Mouse (Mus musculus) left cerebral cortex, postnatal 4 days (tissue): Measurements from ENCODE around the gene Bcan. TPM values are rescaled to one million over a fixed set of nuclear protein-coding genes. Genes with fewer than 3 reads are reported as not detected.

Experiments used
- DNase-seq: peaks from one replicate; pipeline ENCODE4 v3.0.0-alpha.2; 2022
- intact Hi-C: fragments of 180-260 bp; cut with DNase I; formaldehyde crosslinking; loops from one replicate; pipeline ENCODE4 v1.15.1; 2025
- total RNA-seq, 2 experiments: library from RNA; stranded (reverse); gene quantifications; 2 replicates each; pipeline ENCODE4 v1.2.3; 2021

Gene Bcan
- 100 to 1,000 TPM; 183 to 192 TPM for total RNA-seq

- DNase-seq, result peak; percentile 63
- intact Hi-C loops, result no loop called here
Observed at GRCm38 (mm10) chr3:88000181-88000580, at the start of gene Bcan. Gene Bcan (minus strand): TSS chr3:88000230.

DNA sequence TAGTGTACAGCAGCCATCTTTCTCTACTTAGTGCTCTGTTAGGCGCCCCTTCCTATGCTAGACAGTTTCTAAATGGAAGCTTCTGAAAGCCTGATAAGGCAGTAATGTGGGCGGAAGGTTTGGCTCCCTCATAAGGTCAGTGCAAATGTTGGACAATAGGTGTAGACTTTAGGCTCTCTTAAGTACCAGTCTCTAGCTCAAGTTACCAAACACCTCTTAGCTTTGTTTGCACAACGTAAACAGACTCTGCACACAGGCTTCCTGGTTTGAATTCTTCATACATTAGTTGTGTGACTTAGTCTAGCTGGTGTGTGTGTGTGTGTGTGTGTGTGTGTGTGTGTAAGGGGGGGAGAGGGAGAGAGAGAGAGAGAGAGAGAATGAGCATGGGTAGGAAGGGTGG is 49.5 kb upstream of the Bcan start:
- intact Hi-C loops, result no loop called here
- no peak for DNase-seq

DNA sequence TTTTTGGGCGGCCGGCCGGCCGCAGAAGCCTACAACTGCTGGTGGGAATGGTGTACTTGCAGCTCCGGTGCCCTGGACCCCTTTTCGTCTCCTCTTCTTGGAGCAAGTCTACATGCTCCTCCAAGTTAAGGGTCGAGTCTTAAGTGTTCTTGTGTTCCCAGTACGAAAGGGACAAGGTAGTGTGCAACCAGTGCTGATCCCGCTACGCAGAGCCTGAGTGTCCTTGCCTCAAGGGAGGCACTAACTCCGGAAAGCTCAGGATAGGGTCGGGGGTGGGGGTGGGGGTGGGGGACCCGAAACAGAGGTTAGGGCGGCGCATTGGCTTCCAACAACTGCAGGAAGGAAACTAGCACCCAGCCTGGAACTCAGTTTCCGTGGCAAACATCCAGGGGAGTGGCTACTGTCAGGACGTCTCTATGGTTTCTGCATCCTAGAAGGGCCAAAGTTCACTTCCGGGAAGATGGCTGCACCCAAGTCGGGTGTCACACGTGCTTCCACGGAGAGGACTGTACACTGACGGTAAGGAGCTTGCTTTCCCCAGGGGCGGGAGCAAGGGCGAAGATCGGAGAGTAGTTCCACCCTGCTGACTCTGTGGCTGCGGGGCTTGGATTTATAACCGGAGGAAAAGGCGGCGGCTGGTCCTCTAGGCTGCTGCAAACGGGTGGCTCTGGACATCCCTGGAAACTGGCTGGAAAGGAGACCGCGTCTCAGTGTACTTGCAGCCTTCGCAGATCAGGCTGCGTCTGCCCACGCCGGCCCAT is 42.8 kb upstream of the Bcan start, which contains the start of gene Gpatch4:
Gene Gpatch4 (plus strand): TSS at position 448 of the 761 bp plus-strand sequence.
- DNase-seq, result peak; percentile 89
- intact Hi-C loops, result no loop called here

GRCm38 (mm10) chr3:88035561-88036293 is 35.7 kb upstream of the Bcan start:
- intact Hi-C loops, result no loop called here
- no peak for DNase-seq

- intact Hi-C loops, result no loop called here
- DNase-seq, result no peak
Observed at GRCm38 (mm10) chr3:88033506-88033905, 33.5 kb upstream of the Bcan start.

DNA sequence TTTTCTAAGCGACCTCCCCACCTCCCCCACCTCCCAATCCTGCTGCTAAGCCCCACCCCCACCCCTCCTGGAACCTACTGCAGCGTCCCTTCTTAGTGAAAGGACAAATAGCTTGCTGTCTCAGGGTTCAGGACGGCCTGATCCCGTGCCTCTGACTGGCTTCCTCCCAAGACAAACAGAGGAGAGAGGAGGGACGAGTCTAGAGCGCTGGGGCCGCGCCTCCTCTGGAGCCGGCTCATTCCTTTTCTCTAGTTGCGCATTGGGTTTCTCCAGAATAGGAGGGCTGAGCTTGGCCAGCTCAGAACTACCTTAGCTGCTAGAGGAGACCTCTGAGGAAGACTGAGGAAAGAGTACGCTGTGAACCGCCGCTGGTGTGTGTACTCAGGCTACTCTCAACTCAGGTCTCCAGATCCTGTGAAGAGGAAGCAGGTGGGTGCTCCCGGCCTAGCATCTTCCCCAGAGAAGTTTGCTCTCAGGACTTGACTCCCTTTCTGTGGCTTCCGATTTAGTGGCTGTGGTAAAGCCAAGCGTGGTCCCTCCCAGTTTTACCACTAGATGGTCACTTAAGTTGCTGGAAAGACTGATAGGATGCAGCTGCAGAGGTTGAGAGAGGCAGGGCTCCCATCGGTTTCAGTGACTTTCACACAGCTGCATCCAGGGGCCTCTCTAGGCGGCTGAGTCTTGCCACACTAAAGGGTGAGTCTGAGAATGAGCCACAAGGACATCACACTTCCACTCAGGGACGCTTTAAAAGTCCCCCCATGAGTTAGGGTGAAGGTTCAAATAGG is 30.8 kb upstream of the Bcan start:
- peak; percentile 9 for DNase-seq
- intact Hi-C loops, result no loop called here

DNA sequence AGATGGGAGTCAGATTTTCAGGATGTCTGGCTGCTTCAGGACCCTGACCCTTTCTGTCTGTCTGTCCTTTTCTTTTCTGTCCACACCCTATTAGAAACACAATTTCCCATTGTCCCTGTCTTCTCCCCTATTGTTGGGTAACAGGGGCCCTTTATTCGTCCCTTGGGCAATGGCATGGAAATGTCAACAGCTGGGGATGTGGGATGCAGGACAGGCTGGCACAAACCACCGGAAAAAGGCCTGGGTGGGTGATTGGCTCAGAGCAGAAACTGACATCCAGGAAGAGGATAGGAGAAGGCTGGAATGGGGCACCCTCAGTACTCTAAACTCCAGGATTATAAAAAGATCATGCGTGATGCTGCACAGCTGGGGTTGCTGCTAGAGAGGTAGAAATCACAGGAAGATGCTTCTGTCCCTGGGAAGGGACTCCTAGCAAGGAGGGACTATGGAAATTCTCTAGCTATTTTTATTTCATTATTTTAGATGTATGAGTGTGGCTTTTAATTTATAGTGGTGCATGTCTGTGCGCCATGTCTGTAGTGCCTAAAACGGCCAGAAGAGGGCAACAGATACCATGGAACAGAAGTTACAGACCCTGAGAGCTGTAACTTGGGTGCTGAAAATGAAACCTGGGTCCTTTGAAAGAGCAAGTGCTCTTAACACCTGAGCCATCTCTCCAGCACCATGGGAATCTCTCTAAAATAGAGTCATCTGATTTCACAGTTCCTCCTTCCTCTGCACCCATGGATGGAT is 27.6 kb upstream of the Bcan start, which contains the start of gene Hapln2:
Gene Hapln2 (minus strand): TSS at position 150 of the 753 bp plus-strand sequence.
- DNase-seq, result no peak
- intact Hi-C loops, result no loop called here

- intact Hi-C loops, result no loop called here
Observed at GRCm38 (mm10) chr3:88026823-88027222, 26.8 kb upstream of the Bcan start.

DNA sequence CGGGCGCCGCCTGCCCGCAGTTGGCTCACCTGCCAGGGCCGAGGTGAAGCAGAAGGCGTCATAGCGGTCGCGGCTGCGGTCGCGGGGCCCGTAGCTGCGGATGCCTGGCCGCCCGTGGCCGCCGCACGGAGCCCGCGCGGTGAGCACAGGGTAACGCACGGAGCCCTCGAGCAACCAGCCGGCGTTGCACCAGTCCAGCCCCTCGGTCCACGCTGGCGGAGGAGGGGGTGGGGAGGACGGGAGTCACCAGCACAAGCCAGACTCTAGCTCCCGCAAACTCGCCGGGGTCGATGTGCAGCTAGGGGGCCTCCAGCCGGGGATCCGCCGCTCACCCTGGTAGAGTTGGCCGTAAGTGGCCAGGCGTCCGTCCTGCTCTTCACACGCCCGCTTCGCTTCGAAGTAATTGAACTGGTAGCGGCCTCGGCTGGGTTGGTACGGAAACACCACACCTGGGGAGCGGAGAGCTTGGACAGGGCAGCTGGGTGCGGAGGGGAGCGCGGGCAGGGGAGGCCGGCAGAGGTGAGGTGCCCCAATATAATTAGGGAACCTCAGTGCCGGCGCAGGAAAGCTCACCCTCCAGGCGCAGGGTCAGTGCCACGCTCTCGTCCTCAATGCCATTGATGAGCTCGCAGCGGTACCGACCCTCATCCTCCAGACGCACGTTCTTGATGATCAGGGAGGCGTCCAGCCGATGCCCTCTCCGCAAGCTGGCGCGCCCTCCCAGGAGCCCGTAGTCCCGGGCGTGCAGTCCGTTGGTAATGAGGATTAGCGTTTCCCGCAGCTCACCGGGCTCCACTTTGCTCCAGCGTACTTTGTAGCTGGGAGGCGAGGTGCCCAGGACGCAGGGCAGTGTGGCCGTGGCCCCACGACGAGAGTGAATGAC is 23.4 kb upstream of the Bcan start:
- peak; percentile 36 for DNase-seq
- intact Hi-C loops, result no loop called here

More at GRCm38 (mm10) chr3:88026823-88027222, 26.8 kb upstream of the Bcan start:
- DNase-seq, result no peak

DNA sequence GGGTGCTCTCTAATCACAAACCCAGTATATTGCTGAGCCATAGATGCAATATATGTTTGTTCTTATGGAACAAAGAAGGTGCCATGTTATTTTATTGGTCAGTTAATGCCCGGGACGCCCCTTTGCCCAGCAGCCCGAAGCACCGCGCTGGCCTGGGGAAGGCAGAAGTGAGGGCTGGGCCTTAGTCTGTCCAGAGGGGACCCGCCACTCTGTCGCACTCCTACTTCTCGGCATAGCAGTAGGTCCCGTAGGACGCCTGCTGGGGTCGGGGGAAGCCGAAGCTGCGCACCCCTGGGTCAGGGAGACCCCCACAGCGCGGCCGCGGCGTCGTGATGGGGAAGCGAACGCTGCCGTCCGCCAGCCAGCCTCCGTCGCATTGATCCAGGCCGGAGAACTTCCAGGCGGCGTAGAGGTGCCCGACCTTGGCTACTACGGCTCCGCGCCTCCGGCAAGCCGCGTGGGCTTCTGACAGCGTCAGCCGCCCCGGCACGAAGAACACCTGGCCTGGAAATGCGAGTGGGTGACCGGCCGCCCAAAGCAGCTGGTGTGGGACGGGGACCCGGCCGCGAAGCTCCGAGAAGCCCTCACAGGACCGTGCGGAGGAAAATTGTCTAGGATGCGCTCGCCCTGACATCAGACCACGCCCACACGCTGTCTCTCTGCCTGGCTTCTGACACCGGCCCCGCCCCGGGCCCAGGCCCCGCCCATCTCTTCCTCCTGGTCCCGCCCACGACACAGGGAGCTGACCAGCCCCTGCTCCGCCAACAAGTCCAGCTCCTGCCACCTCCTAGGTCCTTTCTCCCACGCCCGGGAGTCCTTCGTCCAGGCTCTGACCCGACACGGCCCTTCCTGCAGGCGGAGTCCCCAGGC is 22.5 kb upstream of the Bcan start:
- intact Hi-C loops, result no loop called here
- peak; percentile 87 for DNase-seq

DNA sequence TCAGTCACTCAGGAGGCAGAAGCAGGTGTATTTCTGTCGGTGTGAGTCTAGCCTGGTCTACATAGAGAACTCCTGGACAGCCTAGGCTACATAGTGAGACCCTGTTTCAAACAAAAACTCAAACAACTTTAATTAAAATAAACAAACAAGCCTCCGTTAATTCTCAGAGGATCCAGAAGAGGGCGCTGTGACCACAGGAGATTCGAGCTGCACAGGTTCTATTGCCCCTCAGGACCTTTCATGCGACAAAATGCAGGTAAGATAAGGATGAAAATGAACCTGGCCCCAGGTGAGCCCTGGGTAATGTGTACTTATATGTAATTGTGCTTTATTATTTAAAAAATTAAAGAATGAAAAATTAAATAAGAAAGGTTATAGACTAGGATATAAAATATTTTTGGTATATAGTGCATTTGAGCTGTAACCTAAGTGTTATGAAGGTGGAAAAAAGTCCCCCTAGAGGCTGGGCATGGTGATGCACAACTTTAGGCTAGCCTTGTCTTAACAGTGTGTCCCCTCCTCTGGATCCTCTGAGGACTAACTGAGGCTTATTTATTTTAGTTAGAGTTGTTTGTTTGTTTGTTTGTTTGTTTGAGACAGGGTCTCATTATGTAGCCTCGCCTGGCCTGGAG is 10.7 kb upstream of the Bcan start:
- intact Hi-C loops, result no loop called here

GRCm38 (mm10) chr3:88005822-88006786 is 6.1 kb upstream of the Bcan start:
- intact Hi-C loops, result no loop called here
- no peak for DNase-seq

More for the DNA sequence above, 10.7 kb upstream of the Bcan start:
- DNase-seq, result no peak

DNA sequence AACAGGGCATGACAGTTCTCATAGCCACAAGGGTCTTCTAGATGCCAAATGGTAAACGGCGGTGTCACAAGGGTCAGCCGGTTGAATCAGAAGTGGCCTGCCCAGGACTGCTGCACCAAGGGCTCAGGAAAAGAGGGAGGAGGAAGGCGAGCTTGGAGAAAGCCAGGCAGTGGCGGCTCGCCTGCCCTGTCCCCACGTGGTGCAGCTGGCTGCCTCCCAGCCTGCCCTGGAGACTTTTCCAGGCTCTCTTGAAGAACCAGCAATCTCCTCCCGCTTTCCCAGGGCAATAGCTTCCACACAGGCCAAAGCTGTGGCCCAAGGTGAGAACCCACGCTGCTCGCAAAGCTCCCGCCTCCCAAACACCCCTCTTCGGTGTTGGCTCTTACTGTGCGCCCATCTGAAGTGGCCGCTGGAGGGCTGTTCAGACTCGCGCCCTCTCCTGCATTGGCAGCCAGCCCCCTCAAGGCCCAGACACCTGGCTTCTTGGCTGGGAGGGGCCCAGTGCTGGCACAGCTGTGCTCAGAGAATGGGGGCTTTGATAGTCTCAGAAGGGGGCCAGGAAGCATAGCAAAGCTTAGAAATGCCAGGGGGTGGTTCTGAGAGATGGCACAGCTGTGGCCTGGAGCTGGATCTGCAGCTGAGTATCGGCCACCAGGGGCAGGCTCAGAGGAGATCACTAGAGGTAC is 2.4 kb upstream of the Bcan start:
- DNase-seq, result peak; percentile 67
- intact Hi-C loops, result no loop called here

DNA sequence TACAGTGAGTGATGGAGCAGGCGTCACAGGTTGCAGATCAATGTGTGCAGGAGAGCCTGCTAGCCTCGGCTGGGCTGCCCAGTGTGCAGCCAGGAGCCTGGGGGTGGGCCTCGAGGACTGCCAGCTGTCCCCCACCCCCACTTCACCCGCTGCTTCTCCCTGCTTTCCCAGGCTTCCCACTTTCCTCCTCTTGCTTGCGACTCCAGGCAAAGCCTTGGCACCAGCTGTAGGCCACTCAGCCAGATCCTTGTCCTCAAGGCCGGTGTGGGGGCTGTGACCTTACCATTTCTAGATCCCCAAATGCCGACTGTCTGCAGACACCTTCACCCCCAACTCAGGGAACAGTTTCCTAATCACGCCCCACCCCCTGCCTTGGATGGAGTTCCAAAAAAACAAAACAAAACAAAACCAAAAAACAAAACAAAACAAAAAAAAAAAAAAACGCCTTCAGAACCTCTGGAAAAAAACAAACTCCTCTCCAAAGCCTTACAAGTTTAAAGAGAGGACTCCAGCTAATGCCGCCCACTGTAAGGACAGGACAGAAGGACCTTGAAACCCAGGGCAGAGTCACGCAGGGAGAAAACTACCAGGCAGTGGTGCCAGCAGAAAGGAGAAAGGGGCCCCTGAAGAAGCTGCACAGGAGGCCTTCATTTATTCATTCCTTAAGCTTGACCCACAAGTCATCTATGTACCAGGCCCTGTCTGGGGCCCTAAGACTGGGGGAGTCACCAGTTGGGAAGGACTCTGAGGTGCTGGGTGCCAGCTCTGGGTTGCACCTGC is 976 bp upstream of the Bcan start:
- intact Hi-C loops, result no loop called here
- no peak for DNase-seq

DNA sequence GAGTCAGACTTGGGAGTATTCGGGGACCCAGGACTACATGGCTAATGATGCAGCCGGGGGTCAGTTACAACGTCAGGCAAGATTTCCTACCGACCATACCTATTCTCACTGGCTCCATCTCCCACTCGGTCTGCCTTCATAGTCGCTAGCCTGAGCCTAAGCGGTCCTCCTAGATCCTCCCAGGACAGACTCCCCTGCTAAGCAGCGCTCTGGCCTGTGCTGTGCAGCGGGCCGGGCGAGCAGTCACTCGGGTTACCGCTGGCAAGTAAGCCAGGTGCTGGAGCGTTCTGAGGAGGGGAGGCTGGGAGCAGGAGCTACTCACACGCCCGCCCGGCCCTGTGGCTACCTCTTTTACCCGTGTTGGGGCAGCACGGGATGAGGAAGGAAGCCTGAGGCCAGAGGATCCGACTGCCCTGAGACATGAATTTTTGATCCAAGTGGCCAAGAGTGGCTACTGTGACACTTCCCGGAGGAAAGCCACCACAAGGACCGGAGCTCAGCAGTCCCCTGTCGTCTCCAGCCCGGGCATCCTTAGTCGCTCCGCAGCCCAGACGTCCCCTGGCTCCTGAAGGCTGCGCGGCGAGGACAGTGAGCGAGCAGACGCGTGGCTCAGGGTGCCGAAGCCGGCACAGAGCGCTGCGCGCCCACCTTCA is 661 bp downstream of the Bcan start:
- DNase-seq, result no peak
- intact Hi-C loops, result no loop called here
